Mouse (Mus musculus): Measurements from ENCODE around the gene Lmnb2.
A peak's percentile ranks its signal among the peaks of the same experiment; 100 is the strongest.

Gene Lmnb2

DNA sequence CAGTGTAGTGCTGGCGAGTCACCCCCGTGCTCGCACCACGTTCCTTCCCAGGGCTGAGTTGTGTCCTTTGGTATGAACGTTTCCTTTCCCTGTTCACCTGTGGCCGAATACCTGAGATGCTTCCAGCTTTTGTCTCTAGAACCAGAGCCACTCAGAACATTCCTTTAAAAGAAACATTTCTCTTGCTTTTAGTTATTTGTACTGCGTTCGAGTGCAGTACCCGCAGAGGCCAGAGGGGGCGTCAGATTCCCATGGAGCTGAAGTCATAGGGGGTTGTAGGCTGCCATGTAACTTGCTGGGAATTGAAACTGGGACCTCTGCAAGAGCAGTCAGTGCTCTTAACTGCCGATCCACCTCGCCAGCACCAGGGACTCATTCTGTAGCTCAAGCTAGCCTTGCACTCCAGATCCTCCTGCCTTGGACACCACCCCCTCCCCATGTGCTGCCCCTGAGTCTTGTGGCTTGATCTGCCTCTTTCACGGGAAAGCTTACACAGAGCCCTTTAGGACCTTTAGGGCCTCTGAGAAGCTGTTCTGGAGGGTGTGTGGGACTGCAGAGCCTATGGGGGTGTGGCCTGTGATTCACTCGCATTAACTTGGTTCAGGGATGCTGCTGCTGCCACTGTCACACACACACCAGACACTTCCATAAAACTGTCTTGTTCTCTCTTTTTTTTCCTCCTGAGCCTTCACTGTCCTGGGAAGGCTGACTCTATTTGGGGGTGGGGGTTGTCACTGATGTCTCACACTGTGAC lies 28.8 kb upstream of the Lmnb2 start:
- no peak for DNase-seq (ENCODE audit: low read depth in 2 of 2, low spot score in 2 of 2)

DNA sequence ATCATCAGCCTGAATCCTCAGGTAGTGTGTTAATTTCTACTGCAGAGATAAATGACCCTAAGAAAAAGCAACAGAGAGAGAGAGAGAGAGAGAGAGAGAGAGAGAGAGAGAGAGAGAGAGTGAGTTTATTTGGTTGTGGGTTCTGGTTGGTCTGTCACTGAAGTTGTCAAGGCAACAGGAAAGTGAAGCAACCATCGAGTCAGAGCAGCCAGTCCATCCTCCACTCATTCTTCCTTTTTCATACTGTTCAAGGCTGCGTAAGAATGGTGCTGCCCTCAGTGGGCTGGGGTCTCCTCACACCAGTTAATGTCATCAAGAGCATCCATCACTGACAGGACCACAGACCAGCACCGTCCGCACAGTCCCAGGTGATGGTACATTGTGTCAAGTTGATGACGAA lies 26.2 kb upstream of the Lmnb2 start:
- DNase-seq (ENCODE audit: low read depth in 2 of 2, low spot score in 2 of 2), result no peak

DNA sequence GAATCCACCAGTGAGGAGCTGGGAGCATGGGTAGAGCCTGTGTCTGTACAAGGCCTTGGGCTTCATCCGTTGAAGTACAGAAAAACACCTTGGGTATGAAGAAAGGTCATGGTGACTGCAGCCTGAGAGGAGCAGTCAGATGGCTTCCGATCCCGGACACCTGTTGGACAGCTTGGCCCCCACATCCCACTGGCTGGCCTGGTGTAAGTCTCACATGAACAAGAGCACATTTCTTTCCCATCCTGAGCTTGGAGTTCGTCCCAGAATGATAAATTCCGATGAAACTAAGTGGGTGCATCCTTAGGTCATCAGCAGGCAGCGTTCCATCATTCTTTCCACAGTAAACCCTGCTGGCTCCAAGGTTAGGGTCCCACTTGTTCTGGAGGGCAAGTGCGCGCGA lies 25.7 kb upstream of the Lmnb2 start:
- no peak for DNase-seq (ENCODE audit: low read depth in 2 of 2, low spot score in 2 of 2)

DNA sequence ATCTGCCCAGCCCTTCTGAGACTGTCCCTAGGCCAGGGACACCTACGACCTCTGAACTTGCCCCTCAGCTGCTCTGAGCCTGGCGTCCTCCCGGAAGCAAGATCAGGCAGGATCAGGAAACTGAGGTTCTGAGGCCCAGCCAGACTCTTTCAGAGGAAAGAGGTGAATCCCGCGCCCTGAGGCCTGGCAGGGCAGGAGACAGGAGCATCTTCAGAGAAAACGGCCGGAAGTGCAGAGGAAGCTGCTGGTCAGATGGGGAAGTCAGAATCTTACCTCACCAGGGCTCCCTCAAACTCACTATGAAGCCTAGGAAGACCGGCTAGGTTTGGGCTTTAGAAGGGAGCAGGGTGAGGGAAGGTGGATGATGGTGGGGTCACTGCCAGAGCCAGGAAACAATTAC lies 24.9 kb upstream of the Lmnb2 start:
- DNase-seq (ENCODE audit: low read depth in 2 of 2, low spot score in 2 of 2), result no peak

DNA sequence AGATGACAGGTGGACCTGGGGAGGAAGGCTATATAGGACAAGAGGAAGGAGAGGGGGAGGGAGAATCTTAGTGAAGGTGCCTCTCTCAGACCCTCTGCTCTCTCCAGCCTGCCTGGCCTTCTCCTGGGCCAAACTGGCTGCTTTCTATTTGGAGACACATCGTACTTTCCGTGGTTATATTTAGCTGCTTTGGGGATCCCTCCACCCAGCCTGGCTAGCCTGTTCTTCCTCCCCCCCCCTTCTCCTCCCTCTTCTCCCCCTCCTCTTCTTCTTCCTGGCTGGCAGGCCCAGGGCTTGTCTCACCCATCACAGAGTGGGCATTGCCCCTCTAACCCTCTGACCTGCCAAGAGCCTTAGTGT lies 22.9 kb upstream of the Lmnb2 start:
- no peak for DNase-seq (ENCODE audit: low read depth in 2 of 2, low spot score in 2 of 2)

DNA sequence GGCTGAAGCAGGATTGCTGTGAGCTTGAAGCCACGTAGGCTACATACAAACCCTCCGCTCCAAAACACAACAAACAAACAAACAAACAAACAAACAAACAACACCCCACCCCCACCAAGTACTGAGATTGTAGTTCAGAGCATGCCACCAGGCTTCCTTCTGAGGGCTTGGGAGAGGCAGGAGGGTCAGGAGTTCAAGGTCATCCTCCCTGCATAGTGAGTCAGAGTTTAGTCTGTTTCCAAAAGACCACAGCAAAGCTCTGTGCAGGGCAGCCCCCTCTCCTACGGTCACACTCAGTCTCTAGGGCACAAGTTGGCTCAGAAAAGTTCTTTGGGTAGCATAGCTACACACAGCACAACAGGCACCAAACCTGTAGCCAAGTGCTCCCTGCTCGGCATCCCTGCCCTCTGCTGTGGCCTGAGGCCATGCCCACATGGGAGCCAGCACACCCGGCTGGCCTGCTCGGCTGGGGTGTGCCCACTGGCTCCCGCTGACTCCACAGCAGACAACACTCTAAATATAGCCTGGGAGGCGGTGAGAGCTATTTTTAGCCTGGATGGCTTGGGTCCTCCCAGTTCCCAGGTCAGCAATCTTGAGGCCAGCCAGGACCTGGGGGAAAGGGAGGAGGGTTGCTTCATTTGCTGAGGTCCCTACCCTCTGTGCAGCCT lies 22.4 kb upstream of the Lmnb2 start:
- no peak for DNase-seq (ENCODE audit: low read depth in 2 of 2, low spot score in 2 of 2)

DNA sequence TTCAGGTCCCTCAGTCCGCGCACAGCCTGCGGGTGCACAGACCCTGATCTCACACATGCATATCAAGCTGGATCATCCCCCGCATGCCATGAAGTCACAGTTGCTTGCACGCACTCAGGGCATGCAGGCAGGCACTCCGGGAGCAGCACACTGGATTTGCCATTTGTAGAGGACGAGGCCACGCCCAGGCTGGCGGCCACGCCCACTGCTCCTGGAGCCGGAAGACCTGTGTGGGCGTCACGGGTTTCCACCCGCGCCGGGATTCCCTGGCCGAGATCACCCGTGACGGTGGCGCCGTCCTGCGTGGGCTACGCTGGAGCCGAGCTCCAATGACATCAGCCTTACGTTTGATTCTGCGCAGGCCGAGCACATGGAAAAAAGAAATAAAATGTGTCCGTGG lies 21.6 kb upstream of the Lmnb2 start:
- DNase-seq (ENCODE audit: low read depth in 2 of 2, low spot score in 2 of 2), result peak; percentile 40 to 57

DNA sequence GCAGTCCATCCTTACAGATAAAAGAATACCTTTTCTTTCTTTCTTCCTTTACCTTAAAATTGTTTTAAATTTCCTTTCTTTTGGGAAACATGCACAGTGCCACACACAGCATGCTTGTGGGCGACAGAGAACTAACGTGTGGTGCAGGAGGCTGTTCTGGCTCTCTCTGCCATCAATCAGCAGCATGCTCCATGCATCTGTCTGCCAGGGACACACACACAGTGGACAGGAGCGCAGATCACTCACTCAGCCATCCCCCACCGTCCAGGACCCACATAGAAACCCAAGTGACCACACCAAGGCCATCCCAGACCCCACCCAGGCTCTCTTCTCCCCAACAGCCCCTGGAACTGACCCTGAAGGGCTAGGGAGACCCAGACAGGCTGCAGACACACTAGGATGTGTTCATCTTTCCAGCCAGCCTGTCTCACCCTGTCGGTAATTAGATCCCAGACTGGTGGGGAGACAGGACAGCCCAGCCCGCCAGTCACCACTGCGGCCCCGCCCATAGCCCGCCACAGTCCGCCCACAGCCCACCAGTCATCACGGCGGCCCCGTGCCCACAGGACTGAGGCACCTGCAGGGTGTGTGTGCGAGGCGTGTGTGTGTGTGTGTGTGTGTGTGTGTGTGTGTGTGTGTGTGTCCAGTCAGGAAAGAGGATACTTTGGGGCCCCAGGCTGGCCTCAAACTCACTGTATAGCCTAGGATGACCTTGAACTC lies 20.9 kb upstream of the Lmnb2 start:
- no peak for DNase-seq (ENCODE audit: low read depth in 2 of 2, low spot score in 2 of 2)

DNA sequence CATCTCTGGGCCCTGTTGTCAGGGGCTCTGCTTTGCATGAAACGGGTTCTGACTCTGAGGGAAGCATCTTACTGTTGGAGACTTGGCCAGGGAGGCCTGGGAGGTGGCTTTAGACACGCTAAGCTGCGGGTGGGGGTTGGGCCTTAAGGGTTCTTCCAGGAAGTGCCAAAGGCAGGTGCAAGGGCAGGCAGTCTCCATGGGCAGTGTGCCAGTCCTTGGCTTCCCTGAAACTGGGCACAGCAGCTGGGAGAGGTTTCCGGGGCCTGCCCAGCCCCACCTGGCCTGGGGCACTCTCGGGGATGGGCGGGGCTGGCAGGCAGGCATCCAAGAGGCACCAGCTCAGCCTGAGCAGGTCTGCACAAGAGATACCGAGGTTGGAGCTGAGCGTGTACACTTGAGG lies 19.6 kb upstream of the Lmnb2 start:
- DNase-seq (ENCODE audit: low read depth in 2 of 2, low spot score in 2 of 2), result no peak

DNA sequence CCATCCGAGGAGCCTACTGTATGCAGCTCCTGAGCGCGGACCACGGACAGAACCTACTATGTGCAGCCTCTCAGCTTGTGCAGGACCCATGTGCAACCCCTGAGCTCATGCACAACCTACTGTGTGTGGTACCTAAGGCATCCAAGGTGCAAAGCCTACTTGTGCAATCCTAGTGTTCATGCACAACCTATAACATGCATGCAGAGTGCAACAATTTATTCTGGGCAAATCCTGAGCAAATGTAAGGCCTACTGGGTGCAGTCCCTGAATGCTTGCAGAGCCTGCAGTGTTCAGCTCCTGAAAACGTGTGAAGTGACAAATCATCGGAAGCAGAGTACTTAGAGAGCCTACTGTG lies 18.7 kb upstream of the Lmnb2 start:
- DNase-seq (ENCODE audit: low read depth in 2 of 2, low spot score in 2 of 2), result no peak

DNA sequence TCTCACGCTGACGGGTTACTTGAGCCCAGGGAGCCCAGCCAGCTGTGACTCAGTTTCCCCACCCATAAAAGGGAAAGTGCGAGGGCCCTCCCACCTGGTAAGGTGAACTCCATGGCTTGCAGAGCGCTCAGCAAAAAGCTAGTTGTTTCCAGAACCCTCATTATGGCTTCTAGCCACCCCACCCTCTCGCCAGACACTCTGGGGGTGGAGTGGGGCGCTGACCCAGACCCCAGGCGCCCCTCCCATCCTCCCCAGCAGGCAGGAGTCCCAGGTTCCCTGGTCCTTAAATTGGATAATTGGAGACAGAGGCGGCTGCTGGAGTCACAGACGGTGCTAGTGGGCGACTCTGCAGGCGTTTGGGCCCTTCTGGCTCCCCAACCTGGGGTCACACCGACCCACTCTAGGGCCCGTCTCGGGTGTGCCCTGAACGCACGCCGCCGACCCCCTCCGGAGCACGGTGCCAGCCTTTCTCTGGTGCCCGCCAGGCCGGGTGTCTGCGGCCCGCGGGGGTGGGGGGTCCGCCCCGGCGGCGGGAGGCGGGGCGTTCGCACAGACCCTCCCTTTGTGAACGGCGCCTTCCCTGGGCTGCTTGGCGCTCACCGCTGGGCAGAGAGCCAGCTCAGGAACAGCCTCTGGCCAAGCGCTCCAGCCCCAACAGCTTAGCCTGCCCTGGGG lies 18.2 kb upstream of the Lmnb2 start:
- DNase-seq (ENCODE audit: low read depth in 2 of 2, low spot score in 2 of 2), result no peak

DNA sequence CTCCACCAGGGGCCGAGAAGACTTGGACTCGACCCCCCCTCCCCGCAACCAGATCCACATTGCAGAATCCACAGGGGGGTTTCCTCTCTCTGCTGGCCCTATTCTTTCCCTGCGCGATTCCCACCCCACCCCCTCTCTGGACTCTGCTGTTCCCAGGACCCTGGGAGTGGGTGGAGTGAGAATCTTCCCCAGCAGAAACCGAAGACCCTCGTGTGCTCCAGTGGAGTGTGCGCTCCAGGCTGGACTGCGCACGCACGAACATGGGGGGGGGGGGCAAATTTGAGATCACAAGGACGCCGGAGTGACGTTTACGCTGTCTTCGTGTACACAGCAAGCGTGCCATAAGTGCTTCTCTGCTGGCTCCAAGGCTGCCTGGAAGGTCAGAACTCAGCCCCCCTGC lies 17.7 kb upstream of the Lmnb2 start:
- DNase-seq (ENCODE audit: low read depth in 2 of 2, low spot score in 2 of 2), result no peak

DNA sequence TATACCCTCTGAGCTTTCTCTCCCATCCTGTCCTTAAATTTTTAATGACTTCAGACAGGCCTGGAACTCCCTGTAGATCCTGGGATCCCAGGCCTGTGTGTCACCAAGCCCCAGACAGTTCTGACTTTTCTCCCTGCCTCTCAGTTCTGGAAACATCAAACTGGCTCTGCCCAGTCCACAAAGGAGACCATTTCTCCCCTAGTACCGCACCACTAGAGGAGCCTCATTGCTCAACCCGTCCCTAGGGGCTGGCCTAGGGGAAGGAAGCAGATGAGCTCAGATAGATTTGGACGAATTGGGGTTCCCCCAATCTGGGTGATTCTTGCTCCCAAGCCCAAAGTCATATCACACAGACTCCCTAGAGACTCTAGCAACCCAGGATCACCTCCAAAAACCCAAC lies 17.2 kb upstream of the Lmnb2 start:
- DNase-seq (ENCODE audit: low read depth in 2 of 2, low spot score in 2 of 2), result no peak

DNA sequence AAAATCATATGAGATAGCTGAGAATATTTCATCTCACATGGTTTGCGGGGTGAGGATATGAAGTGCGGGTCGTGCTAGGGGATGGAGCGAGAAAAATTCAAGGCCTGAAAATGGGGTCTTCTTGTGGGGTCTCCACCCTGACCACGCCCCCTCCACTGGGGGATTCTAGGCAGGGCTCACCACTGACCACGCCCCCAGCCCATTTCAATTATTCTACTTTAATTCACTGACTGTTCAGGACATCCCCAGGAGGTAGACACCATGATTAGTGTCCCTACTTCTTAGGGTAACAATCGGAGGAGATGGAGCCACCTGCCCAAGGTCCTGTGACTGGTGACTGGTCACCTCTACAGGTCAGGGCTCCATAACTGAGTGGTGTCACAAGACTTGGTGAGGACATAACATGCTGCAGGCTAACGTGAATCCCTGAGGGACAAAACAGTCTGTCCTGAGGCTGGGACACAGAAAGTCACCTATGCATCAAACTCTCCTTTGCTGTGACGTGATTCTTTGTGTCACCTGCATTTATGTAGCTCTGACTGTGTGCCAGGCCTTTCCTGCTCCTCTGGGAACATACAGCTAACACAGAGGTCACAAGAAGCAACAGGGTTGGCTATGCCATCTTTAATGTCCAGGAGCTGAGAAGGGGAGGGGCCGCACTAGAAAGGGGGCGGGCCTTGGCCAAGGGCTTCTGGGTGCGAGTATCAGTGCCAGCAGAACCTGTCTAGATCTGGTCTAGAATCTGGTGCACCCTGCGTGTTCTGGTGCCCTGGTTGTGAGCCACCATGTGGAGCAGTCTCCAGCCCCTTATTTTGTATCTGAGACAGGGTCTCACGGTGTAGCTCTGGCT lies 16.3 kb upstream of the Lmnb2 start:
- DNase-seq (ENCODE audit: low read depth in 2 of 2, low spot score in 2 of 2), result no peak

DNA sequence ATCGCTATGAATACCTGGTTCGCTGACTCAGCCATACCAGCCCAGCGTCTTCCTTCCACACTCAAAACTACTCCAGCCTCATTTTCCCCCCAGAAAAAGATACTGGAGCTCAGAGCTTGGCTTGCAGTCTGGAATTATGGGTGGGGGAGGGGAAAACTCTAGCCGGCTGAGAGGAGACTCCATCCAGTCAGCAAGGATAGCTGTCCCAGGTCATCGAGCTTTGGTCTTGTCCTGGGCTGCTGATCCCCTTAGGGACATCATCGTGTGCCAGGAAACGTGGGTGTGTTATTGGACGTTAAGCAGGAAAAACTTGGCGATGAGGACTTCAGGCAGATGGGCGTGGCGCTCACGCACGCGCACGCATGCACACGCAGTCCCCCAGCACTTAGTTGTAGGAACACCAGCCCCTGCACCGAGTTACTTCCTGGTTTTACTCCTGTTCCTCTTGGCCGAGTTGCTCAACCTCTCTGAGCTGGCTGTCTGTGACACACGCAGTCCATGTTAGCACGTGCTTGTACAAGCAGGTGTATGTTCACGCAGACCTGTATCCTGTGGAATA lies 15.5 kb upstream of the Lmnb2 start:
- no peak for DNase-seq (ENCODE audit: low read depth in 2 of 2, low spot score in 2 of 2)

DNA sequence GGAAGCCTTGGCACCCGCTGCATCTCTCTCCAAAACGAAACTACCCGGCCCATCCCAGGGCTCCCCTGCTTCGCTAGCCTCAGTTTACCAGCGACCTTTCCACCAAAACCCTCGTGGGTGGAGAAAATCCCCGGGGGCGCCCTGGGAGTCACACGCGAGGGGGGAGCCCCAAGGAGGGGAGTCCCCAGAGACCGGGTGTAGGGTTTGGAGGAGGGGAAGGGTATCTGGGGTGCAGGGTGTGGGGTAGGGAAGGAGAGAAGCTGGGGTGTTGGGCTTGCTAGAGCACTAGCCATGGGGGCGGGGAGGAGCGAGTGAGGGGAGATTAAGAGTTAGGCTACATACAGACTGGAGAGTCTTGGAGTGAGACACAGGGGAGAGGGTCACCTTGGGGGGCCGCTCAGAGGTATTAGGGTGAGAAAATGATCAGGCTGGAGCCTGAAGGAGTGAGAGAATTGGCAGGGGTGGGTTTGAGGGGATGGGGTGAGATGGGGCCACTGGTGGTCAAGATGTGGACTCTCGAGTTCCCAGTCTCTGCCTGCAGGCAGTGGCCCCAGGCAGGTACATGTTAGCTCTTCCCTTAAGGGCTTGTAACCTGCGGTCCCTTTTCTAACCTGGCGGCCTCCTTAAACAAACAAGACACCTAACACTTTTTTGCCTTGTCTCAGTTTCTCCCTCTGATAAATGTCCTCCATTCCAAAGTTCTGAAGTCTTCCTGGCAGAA lies 14.8 kb upstream of the Lmnb2 start:
- DNase-seq (ENCODE audit: low read depth in 2 of 2, low spot score in 2 of 2), result no peak

DNA sequence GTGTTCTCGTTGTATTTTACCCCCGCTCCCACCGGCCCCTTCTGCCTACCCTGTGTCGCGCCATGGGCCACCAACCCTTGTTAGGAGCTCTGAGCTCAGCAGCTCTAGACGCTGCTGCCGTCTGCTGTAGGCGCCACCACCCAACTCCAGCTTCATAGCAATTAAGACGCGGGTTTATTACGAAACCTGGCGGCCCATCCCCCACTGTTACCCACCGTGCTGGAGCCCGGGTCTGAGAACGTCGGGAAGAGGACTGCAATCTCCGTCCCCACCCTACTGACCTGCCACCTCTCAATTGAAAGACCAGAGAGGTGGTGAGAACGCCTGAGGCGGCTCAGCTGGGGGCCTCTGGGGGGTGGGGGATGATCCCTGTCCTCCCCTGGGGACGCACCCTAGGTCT lies 14.2 kb upstream of the Lmnb2 start:
- no peak for DNase-seq (ENCODE audit: low read depth in 2 of 2, low spot score in 2 of 2)

DNA sequence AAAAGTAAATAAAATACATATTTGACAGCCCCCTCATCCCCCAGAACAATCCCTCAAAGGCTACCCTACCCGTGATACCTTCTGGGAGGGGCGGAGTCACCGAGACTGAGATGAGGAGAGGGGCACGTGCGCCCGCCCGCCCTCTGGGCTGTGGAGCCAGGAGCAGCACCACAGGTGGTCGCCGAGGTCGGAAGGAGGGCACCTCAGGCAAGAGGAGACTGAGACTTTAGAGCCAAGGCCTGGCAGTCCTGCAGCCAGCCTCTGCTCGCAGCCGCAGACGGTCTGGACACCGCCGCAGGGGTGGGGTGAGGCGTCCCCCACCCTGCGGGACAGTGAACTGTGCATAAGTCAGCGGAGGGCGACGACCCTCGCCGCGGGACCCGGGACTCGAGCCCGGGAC lies 13.7 kb upstream of the Lmnb2 start:
- no peak for DNase-seq (ENCODE audit: low read depth in 2 of 2, low spot score in 2 of 2)

DNA sequence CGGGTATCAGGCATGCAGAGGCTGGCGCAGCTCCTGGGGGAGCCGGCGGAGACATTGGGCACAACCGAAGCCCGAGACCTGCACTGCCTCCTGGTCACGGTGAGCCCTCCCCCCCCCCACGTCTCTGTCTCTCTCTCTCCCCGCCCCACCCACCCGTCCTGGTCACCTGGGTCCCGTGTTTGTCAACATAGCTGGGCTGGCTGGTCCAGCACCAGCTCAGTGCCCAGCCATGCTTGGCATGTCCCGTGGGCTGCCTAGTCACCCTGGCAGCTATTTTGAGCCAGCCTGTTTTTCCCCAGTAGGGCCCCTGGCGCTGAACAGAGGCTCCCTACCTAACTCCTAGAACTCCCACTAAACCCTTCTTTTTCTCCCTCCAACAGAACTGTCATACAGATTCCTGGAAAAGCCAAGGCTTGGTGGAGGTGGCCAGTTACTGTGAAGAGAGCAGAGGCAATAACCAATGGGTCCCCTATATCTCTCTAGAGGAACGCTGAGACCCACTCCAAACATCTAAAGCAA lies 13.2 kb upstream of the Lmnb2 start:
- no peak for DNase-seq (ENCODE audit: low read depth in 2 of 2, low spot score in 2 of 2)

Data from CD8-positive naive resting alpha-beta T cell, adult 2 months (primary cell).